Mouse (Mus musculus) olfactory bulb, adult 2 months (tissue): Measurements from ENCODE around the gene Skint5. TPM values are rescaled to one million over a fixed set of nuclear protein-coding genes. Genes with fewer than 3 reads are reported as not detected.
"Not testable (repeated sequence)": the region's sequence is repeated elsewhere in the genome, so short reads cannot be mapped to it uniquely, and the experiment has no call there.

ENCODE experiments used
- H3K27ac ChIP-seq: fragments of 200-500 bp; 2 replicates; pipeline ENCODE4 v1.5.1; 2012; ENCODE audit warnings: low read depth, low read length; ENCODE audit not compliant: insufficient read depth
- H3K4me1 ChIP-seq: fragments of 200-500 bp; 2 replicates; pipeline ENCODE4 v1.6.1; 2012; ENCODE audit warnings: low read length; ENCODE audit not compliant: control insufficient read depth, insufficient read depth
- H3K4me3 ChIP-seq: fragments of 200-500 bp; 2 replicates; pipeline ENCODE4 v1.5.1; 2012; ENCODE audit warnings: mild to moderate bottlenecking, low read depth, low read length, moderate library complexity; ENCODE audit not compliant: insufficient read depth
- CTCF ChIP-seq: fragments of 200-500 bp; IDR thresholded peaks from 2 replicates; pipeline ENCODE4 v1.5.1; 2012; ENCODE audit warnings: low read depth, mild to moderate bottlenecking, low read length, moderate library complexity; ENCODE audit not compliant: insufficient read depth
- POLR2A ChIP-seq: fragments of 200-500 bp; IDR thresholded peaks from 2 replicates; pipeline ENCODE4 v1.6.1; 2012; ENCODE audit warnings: mild to moderate bottlenecking, low read depth, low read length, moderate library complexity; ENCODE audit not compliant: insufficient read depth
- WGBS: fragments of 180-500 bp; shearing (Covaris S2); methylation state at CpG from one replicate; pipeline ENCODE4 v1.1.7; 2018; 5-methylcytosine and 5-hydroxymethylcytosine counted together
- polyA plus RNA-seq: library from polyadenylated mRNA; stranded (reverse); fragments of >200 nt; gene quantifications from 2 replicates; pipeline ENCODE4 v1.2.4, GENCODE M21; 2012; ENCODE audit warnings: low replicate concordance; ENCODE audit not compliant: missing spikeins, insufficient read depth, insufficient read length

Skint5 gene
- not detected in 2 replicates for polyA plus RNA-seq

- 87% methylated on average over 3 of the region's 3 CpGs for WGBS
- TF ChIP-seq POLR2A (no peak), CTCF (no peak)
- Histone ChIP-seq H3K4me1 (no peaks in the 10 kb centered on the region), H3K27ac (no peak within 1 kb of the TSS), H3K4me3 (no peak within 1 kb of the TSS)
Measured at GRCm38 (mm10) chr4:113999403-113999802, at the start of gene Skint5. Skint5 (minus strand) TSS chr4:113999503.

GRCm38 (mm10) chr4:113957343-113957742 is 42.0 kb downstream of the Skint5 start:
- Histone ChIP-seq H3K4me1 (no peaks in the 10 kb centered on the region), H3K27ac (no peak overlapping the region), H3K4me3 (no peak overlapping the region)
- TF ChIP-seq CTCF = no peak
- no peak for TF ChIP-seq POLR2A
- 46% methylated on average over 1 of the region's 1 CpGs for WGBS

- H3K4me1 ChIP-seq = no peaks in the 10 kb centered on the region
- H3K4me3 ChIP-seq = no peak overlapping the region
- H3K27ac ChIP-seq = no peak overlapping the region
- 70% methylated on average over 1 of the region's 1 CpGs for WGBS
- TF ChIP-seq CTCF = no peak
- TF ChIP-seq POLR2A = no peak
Measured at GRCm38 (mm10) chr4:113764182-113764581, 235.1 kb downstream of the Skint5 start.

- WGBS = 60% methylated on average over 1 of the region's 1 CpGs
- H3K4me3 ChIP-seq = no peak overlapping the region
- H3K27ac ChIP-seq = no peak overlapping the region
- H3K4me1 ChIP-seq = no peaks in the 10 kb centered on the region
- TF ChIP-seq POLR2A (no peak), CTCF (no peak)
Measured at GRCm38 (mm10) chr4:113763684-113764083, 235.6 kb downstream of the Skint5 start.

GRCm38 (mm10) chr4:113448230-113448629 is 551.1 kb downstream of the Skint5 start:
- 75% methylated on average over 2 of the region's 2 CpGs for WGBS

More at GRCm38 (mm10) chr4:113448230-113448629, 551.1 kb downstream of the Skint5 start:
- H3K27ac ChIP-seq, H3K4me1 ChIP-seq, H3K4me3 ChIP-seq: not testable (repeated sequence)

Other genes starting within 250 kb of the Skint5 start
- gene Skint11, start 163.9 kb upstream of the Skint5 start, polyA plus RNA-seq = not detected in 2 replicates